Mouse (Mus musculus) cortical plate, adult 2 months (tissue): ENCODE results near the gene Car12.

Experiments
- CTCF ChIP-seq: fragments of 200-500 bp; IDR thresholded peaks from 2 replicates; pipeline ENCODE4 v1.5.1; 2011; ENCODE audit warnings: mild to moderate bottlenecking, control low read depth, low read length; ENCODE audit not compliant: insufficient read depth; ENCODE audit errors: extremely low read depth
- POLR2A ChIP-seq: fragments of 200-500 bp; IDR thresholded peaks from 2 replicates; pipeline ENCODE4 v1.6.1; 2011; ENCODE audit warnings: mild to moderate bottlenecking, low read length, control low read depth; ENCODE audit not compliant: insufficient read depth; ENCODE audit errors: extremely low read depth

DNA sequence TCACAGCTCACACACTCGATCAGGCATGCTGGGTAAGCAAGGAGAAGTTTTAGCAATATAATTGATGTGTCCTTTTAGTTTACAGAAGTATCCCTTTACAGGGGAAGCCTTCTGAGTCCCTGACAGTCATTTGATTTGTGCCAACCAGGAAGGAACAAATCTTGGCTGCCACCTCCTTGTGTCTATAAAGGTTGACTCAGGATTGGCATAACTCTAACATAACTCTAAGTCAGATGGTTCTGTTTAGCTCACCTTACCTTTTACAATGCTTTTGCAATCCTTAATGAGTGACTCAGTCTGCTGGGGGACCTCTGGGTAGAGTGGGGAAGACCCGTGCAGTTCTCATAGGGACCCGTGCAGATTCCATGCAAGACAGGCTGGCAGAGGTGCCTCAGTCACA, 12.1 kb downstream of the Car12 start:
- no peak for TF ChIP-seq CTCF
- no peak for TF ChIP-seq POLR2A
